Mouse (Mus musculus) liver, adult 2 months (tissue): ENCODE measurements around the gene Xylt1.

ENCODE experiments used
- CTCF ChIP-seq: fragments of 200-500 bp; IDR thresholded peaks from 2 replicates; pipeline ENCODE4 v1.5.1; 2011; ENCODE audit warnings: low read depth, low read length, control low read depth
- POLR2A ChIP-seq: fragments of 200-500 bp; IDR thresholded peaks from 2 replicates; pipeline ENCODE4 v1.6.1; 2011; ENCODE audit warnings: low read length, control low read depth; ENCODE audit not compliant: insufficient read depth; ENCODE audit errors: extremely low read depth

GRCm38 (mm10) chr7:117490500-117491205 is 109.9 kb downstream of the Xylt1 start:
- TF ChIP-seq CTCF (no peak), POLR2A (no peak)
